Mouse (Mus musculus): Measurements from ENCODE around the gene Arf5. TPM values are rescaled to one million over a fixed set of nuclear protein-coding genes. Genes with fewer than 3 reads are reported as not detected.
A peak's percentile ranks its signal among the peaks of the same experiment; 100 is the strongest.

Arf5 gene
- 450 and 472 TPM in 2 replicates for polyA plus RNA-seq (2015; fragmentation: Nextera tagmentation; extraction: Ambion mirVana)

- H3K27me3 ChIP-seq (replicated peaks; ENCODE audit: control insufficient read depth, insufficient read depth, low read length) = no peaks in the 10 kb centered on the region
- WGBS = under 1% methylated on average over 30 of the region's 42 CpGs
- peak within 1 kb of the TSS; percentile 95 for H3K9ac ChIP-seq (ENCODE audit: low read depth, low read length)
- peak; percentile 78 for ATAC-seq
- H3K36me3 ChIP-seq (ENCODE audit: control insufficient read depth, insufficient read depth, low read length) = peaks cover 18% of the 10 kb centered on the region
- peak within 1 kb of the TSS; percentile 85 for H3K27ac ChIP-seq (ENCODE audit: low read depth, low read length)
- H3K4me1 ChIP-seq (ENCODE audit: control insufficient read depth, insufficient read depth, low read depth, low read length) = peaks cover 34% of the 10 kb centered on the region
- no peaks in the 10 kb centered on the region for H3K9me3 ChIP-seq (ENCODE audit: control insufficient read depth, low read length)
- H3K4me3 ChIP-seq (ENCODE audit: low read length) = peak within 1 kb of the TSS; percentile 86
- H3K4me2 ChIP-seq (ENCODE audit: low read length) = peak within 1 kb of the TSS; percentile 70
Observed at GRCm38 (mm10) chr6:28423313-28423712, at the start of gene Arf5. Gene Arf5, plus strand, starts transcription at chr6:28423560.

GRCm38 (mm10) chr6:28381983-28382382 is 41.4 kb upstream of the Arf5 start:
- no peak overlapping the region for H3K4me2 ChIP-seq (ENCODE audit: low read length)
- H3K27ac ChIP-seq (ENCODE audit: low read depth, low read length) = no peak overlapping the region
- H3K4me1 ChIP-seq (ENCODE audit: control insufficient read depth, insufficient read depth, low read depth, low read length) = no peaks in the 10 kb centered on the region
- H3K4me3 ChIP-seq (ENCODE audit: low read length) = no peak overlapping the region
- no peak for ATAC-seq
- WGBS = 69% methylated on average over 4 of the region's 4 CpGs
- no peaks in the 10 kb centered on the region for H3K27me3 ChIP-seq (replicated peaks; ENCODE audit: control insufficient read depth, insufficient read depth, low read length)
- no peaks in the 10 kb centered on the region for H3K9me3 ChIP-seq (ENCODE audit: control insufficient read depth, low read length)
- H3K36me3 ChIP-seq (ENCODE audit: control insufficient read depth, insufficient read depth, low read length) = no peaks in the 10 kb centered on the region
- no peak overlapping the region for H3K9ac ChIP-seq (ENCODE audit: low read depth, low read length)

- Histone ChIP-seq H3K27me3 (replicated peaks; ENCODE audit: control insufficient read depth, insufficient read depth, low read length) (no peaks in the 10 kb centered on the region), H3K9me3 (ENCODE audit: control insufficient read depth, low read length) (no peaks in the 10 kb centered on the region), H3K4me1 (ENCODE audit: control insufficient read depth, insufficient read depth, low read depth, low read length) (no peaks in the 10 kb centered on the region), H3K9ac (ENCODE audit: low read depth, low read length) (no peak overlapping the region), H3K36me3 (ENCODE audit: control insufficient read depth, insufficient read depth, low read length) (no peaks in the 10 kb centered on the region), H3K27ac (ENCODE audit: low read depth, low read length) (no peak overlapping the region), H3K4me2 (ENCODE audit: low read length) (no peak overlapping the region), H3K4me3 (ENCODE audit: low read length) (no peak overlapping the region)
- no peak for ATAC-seq
- WGBS = 89% methylated on average over 3 of the region's 3 CpGs
Observed at GRCm38 (mm10) chr6:28385169-28385568, 38.2 kb upstream of the Arf5 start.

GRCm38 (mm10) chr6:28389038-28389437 is 34.3 kb upstream of the Arf5 start:
- Histone ChIP-seq H3K27ac (ENCODE audit: low read depth, low read length) (no peak overlapping the region), H3K4me3 (ENCODE audit: low read length) (no peak overlapping the region), H3K27me3 (replicated peaks; ENCODE audit: control insufficient read depth, insufficient read depth, low read length) (no peaks in the 10 kb centered on the region), H3K9me3 (ENCODE audit: control insufficient read depth, low read length) (no peaks in the 10 kb centered on the region), H3K9ac (ENCODE audit: low read depth, low read length) (no peak overlapping the region), H3K4me2 (ENCODE audit: low read length) (no peak overlapping the region), H3K36me3 (ENCODE audit: control insufficient read depth, insufficient read depth, low read length) (no peaks in the 10 kb centered on the region), H3K4me1 (ENCODE audit: control insufficient read depth, insufficient read depth, low read depth, low read length) (no peaks in the 10 kb centered on the region)
- 91% methylated on average over 3 of the region's 3 CpGs for WGBS
- ATAC-seq = no peak

DNA sequence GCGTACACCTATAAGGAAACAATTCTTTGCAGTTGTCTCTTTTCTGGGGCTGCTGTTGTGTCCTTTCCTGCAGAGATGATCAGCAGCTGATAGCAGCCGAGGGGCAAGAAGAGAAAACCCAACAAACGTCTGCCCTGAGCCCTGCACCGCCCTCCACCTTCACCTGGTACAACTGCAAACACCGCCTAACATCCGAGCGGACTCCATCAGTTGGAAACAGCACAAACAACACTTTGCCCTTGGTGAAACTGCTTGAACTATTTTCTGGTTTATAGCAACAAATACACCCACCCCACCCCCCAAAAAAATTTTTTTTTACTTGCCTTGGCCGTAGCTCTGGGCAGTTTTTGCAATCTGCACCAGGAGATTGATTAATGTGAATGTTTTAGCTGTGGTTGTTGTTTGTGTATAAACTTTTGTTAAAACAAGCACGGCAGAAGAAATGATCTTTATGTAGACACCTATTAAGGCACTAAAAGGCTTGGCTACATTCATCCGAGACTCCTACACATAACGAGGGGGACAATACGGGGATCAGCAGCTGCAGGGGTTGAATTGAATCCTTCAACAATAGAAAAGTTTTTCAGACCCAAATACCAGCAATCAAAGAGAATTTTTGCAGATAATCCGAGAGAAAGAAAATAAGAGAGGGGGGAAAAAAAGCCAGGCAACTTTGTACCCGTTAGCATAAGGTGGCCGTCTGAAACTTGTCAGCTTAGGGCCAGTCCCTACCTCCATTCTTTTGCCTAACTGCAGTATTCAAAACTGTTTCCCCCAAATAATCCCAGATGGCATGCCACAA is 27.1 kb upstream of the Arf5 start:
- H3K9me3 ChIP-seq (ENCODE audit: control insufficient read depth, low read length) = peaks cover 3% of the 10 kb centered on the region; the same call in 1 of the 2 replicates
- no peak for ATAC-seq
- H3K4me2 ChIP-seq (ENCODE audit: low read length) = peak overlapping the region; percentile 94
- peak overlapping the region; percentile 56 for H3K4me3 ChIP-seq (ENCODE audit: low read length)
- no peaks in the 10 kb centered on the region for H3K27me3 ChIP-seq (replicated peaks; ENCODE audit: control insufficient read depth, insufficient read depth, low read length)
- peaks cover 4% of the 10 kb centered on the region for H3K4me1 ChIP-seq (ENCODE audit: control insufficient read depth, insufficient read depth, low read depth, low read length)
- H3K36me3 ChIP-seq (ENCODE audit: control insufficient read depth, insufficient read depth, low read length) = no peaks in the 10 kb centered on the region
- 29% methylated on average over 15 of the region's 15 CpGs for whole genome bisulfite sequencing
- H3K27ac ChIP-seq (ENCODE audit: low read depth, low read length) = no peak overlapping the region
- H3K9ac ChIP-seq (ENCODE audit: low read depth, low read length) = peak overlapping the region; percentile 73; the same call in 1 of the 2 replicates

DNA sequence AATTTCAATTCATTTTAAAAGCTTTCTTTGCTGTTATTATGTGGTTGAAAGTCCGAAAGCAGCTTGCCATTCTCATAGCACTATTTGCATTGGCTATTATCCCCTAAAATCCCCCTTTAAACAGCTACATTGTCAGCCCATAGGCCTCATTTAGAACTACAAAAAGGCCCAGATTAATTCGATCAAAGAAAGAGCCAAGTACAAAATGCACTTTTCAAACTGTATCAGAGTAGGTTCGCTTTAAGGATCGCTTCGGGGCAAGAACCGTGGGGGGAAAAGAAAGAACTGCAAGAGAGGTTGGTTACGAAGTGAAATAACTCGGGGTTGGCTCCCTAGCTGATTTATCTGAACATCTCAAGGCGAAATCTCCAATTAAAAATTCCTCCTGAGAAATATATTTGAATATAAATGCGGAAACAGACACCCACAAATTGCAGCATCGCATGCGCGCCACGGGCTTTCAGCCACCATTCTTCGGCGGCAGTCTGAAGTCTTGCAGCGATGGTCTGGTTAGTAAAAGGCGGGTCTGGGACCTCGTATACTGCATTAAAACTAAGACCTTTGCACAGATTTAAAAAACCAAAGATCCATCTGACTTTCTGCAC is 26.4 kb upstream of the Arf5 start:
- peaks cover 4% of the 10 kb centered on the region for H3K4me1 ChIP-seq (ENCODE audit: control insufficient read depth, insufficient read depth, low read depth, low read length)
- peaks cover 3% of the 10 kb centered on the region; the same call in 1 of the 2 replicates for H3K9me3 ChIP-seq (ENCODE audit: control insufficient read depth, low read length)
- H3K36me3 ChIP-seq (ENCODE audit: control insufficient read depth, insufficient read depth, low read length) = no peaks in the 10 kb centered on the region
- H3K4me2 ChIP-seq (ENCODE audit: low read length) = peak overlapping the region; percentile 94
- H3K9ac ChIP-seq (ENCODE audit: low read depth, low read length) = peak overlapping the region; percentile 73
- no peaks in the 10 kb centered on the region for H3K27me3 ChIP-seq (replicated peaks; ENCODE audit: control insufficient read depth, insufficient read depth, low read length)
- H3K4me3 ChIP-seq (ENCODE audit: low read length) = peak overlapping the region; percentile 56
- no peak overlapping the region for H3K27ac ChIP-seq (ENCODE audit: low read depth, low read length)
- ATAC-seq = peak; percentile 69; the same call in 1 of the 2 replicates
- 2% methylated on average over 19 of the region's 19 CpGs for WGBS

DNA sequence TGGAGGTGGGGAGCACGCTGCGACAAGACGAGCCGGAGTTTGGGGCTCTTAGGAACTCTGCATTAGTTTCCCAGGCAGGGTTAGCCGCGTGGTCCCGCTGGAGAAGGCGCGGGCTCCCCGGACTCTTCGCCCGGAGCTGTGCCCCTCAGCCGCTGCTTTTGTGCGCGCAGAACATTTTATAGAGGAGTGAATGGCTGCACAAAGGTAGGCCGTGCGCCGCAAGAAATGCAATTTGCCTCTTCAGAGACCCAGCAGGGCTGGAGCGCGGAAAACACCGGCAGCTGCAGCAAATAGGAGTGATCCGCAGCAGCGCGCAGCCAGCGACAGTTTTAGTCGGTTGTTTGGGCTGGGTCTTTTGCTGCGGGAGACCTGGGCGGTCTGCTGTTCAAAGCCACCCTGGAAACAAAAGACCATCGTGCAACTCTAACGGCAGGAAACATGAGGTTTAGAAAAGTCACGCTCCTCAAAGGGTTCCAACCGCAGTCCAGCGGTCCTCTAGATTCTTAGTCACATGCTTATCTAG is 25.6 kb upstream of the Arf5 start, which contains the start of gene Zfp800:
Gene Zfp800, minus strand, starts transcription at position 325 of the 523 bp plus-strand sequence.
- H3K4me2 ChIP-seq (ENCODE audit: low read length) = peak within 1 kb of the TSS; percentile 94
- H3K27me3 ChIP-seq (replicated peaks; ENCODE audit: control insufficient read depth, insufficient read depth, low read length) = no peaks in the 10 kb centered on the region
- H3K9me3 ChIP-seq (ENCODE audit: control insufficient read depth, low read length) = peaks cover 3% of the 10 kb centered on the region; the same call in 1 of the 2 replicates
- H3K36me3 ChIP-seq (ENCODE audit: control insufficient read depth, insufficient read depth, low read length) = no peaks in the 10 kb centered on the region
- H3K4me1 ChIP-seq (ENCODE audit: control insufficient read depth, insufficient read depth, low read depth, low read length) = peaks cover 4% of the 10 kb centered on the region
- peak; percentile 70 for ATAC-seq
- H3K27ac ChIP-seq (ENCODE audit: low read depth, low read length) = peak within 1 kb of the TSS; percentile 54; the same call in 1 of the 2 replicates
- peak within 1 kb of the TSS; percentile 73 for H3K9ac ChIP-seq (ENCODE audit: low read depth, low read length)
- peak within 1 kb of the TSS; percentile 56 for H3K4me3 ChIP-seq (ENCODE audit: low read length)
- WGBS = under 1% methylated on average over 32 of the region's 33 CpGs

DNA sequence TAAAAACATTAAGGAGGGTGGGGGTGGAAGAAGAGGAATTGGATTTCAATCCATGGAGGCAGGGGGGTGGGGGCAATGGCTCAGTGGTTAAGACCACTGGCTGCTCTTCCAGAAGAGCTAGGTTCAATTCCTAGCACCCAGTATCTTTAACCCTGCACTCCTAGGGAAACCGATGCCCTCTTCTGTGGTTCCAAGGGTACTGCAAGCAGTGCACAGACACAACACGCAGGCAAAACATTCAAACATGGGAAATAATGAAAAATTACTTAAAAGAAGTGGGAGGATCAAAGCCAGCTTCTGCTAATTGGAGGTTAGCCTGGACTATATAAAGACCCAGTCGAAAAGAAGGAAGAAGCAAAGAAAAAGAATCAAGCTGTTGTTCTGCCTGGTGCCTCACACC is 24.6 kb upstream of the Arf5 start:
- Histone ChIP-seq H3K4me1 (ENCODE audit: control insufficient read depth, insufficient read depth, low read depth, low read length) (peaks cover 4% of the 10 kb centered on the region), H3K27me3 (replicated peaks; ENCODE audit: control insufficient read depth, insufficient read depth, low read length) (no peaks in the 10 kb centered on the region), H3K4me3 (ENCODE audit: low read length) (no peak overlapping the region), H3K27ac (ENCODE audit: low read depth, low read length) (no peak overlapping the region), H3K9me3 (ENCODE audit: control insufficient read depth, low read length) (peaks cover 3% of the 10 kb centered on the region; the same call in 1 of the 2 replicates), H3K36me3 (ENCODE audit: control insufficient read depth, insufficient read depth, low read length) (no peaks in the 10 kb centered on the region), H3K9ac (ENCODE audit: low read depth, low read length) (no peak overlapping the region), H3K4me2 (ENCODE audit: low read length) (no peak overlapping the region)
- 93% methylated on average over 3 of the region's 3 CpGs for WGBS
- no peak for ATAC-seq

DNA sequence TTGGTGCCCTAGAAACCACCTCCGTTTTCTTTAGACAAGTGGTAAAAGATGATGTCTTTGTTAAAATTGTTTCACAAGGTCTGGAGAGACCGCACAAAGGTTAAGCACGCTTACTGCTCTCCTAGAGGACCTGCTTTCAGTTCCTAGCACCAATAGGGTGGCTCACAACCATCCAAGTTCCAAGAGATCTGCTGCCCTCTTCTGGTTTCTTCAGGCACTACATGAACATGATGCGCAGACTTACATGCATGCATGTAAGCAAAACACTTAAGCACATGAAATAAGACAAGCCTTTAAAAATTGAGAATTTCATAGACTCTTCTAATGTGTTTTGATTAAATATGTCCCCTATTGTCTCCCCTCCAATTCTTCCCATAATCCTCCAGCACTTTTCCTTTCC is 23.6 kb upstream of the Arf5 start:
- peaks cover 4% of the 10 kb centered on the region for H3K4me1 ChIP-seq (ENCODE audit: control insufficient read depth, insufficient read depth, low read depth, low read length)

More for the DNA sequence above, 23.6 kb upstream of the Arf5 start:
- Histone ChIP-seq H3K36me3 (ENCODE audit: control insufficient read depth, insufficient read depth, low read length) (no peaks in the 10 kb centered on the region), H3K4me3 (ENCODE audit: low read length) (no peak overlapping the region), H3K27me3 (replicated peaks; ENCODE audit: control insufficient read depth, insufficient read depth, low read length) (no peaks in the 10 kb centered on the region), H3K27ac (ENCODE audit: low read depth, low read length) (no peak overlapping the region), H3K9me3 (ENCODE audit: control insufficient read depth, low read length) (peaks cover 3% of the 10 kb centered on the region; the same call in 1 of the 2 replicates), H3K4me2 (ENCODE audit: low read length) (no peak overlapping the region), H3K9ac (ENCODE audit: low read depth, low read length) (no peak overlapping the region)
- no peak for ATAC-seq
- 94% methylated on average over 4 of the region's 4 CpGs for WGBS

Data from hindbrain, embryonic 16.5 days (tissue).